Mouse (Mus musculus) monocyte, adult 5-6 weeks (primary cell): ENCODE data around the gene Smim22. TPM values are rescaled to one million over a fixed set of nuclear protein-coding genes. Genes with fewer than 3 reads are reported as not detected.

Experiments used
- ATAC-seq: fragments of 153-309, 156-312 bp; replicated peaks from 2 replicates; pipeline ENCODE4 v1.8.0; 2017; ENCODE audit warnings: mild to moderate bottlenecking; ENCODE audit not compliant: low TSS enrichment, insufficient number of reproducible peaks, severe bottlenecking, poor library complexity, low FRiP score
- total RNA-seq: library from RNA; stranded (forward); fragments of 200-1000, 200-491, 200-594 nt; gene quantifications from 3 replicates; pipeline ENCODE4 v1.2.3, GENCODE M21; 2017

Smim22 gene
- total RNA-seq, 1 experiment from 2014 or later = not detected

GRCm38 (mm10) chr16:4998984-4999383, 8.1 kb upstream of the Smim22 start:
- ATAC-seq = no peak

GRCm38 (mm10) chr16:5000611-5001010, 6.5 kb upstream of the Smim22 start:
- ATAC-seq = no peak

- no peak for ATAC-seq
Measured at GRCm38 (mm10) chr16:5007492-5007891, 404 bp downstream of the Smim22 start.

GRCm38 (mm10) chr16:5008076-5008475, 988 bp downstream of the Smim22 start:
- no peak for ATAC-seq

- ATAC-seq = no peak
Measured at GRCm38 (mm10) chr16:5010371-5010935, 3.4 kb downstream of the Smim22 start.

- ATAC-seq = no peak
Measured at GRCm38 (mm10) chr16:5011285-5011684, 4.2 kb downstream of the Smim22 start.

- no peak for ATAC-seq
Measured at GRCm38 (mm10) chr16:5012036-5013005, 5.2 kb downstream of the Smim22 start.

GRCm38 (mm10) chr16:5013054-5013838, 6.2 kb downstream of the Smim22 start, which contains the start of gene Rogdi:
Gene Rogdi, minus strand, starts transcription at chr16:5013553.
- peak; percentile 96 for ATAC-seq

GRCm38 (mm10) chr16:5014578-5014977, 7.5 kb downstream of the Smim22 start:
- ATAC-seq = no peak

- ATAC-seq = no peak
Measured at GRCm38 (mm10) chr16:5024021-5024420, 16.9 kb downstream of the Smim22 start.

GRCm38 (mm10) chr16:5029847-5030246, 22.8 kb downstream of the Smim22 start:
- ATAC-seq = peak; percentile 85

- no peak for ATAC-seq
Measured at GRCm38 (mm10) chr16:5035591-5035990, 28.5 kb downstream of the Smim22 start.

GRCm38 (mm10) chr16:5036649-5037234, 29.7 kb downstream of the Smim22 start:
- no peak for ATAC-seq

- ATAC-seq = no peak
Measured at GRCm38 (mm10) chr16:5045322-5045721, 38.2 kb downstream of the Smim22 start.

- peak; percentile 60 for ATAC-seq
Measured at GRCm38 (mm10) chr16:5049182-5049773, 42.2 kb downstream of the Smim22 start.

- peak; percentile 91 for ATAC-seq
Measured at GRCm38 (mm10) chr16:5049774-5050234, 42.7 kb downstream of the Smim22 start, which contains the start of the genes Glyr1 and Ubn1. Gene Glyr1, minus strand, starts transcription at chr16:5049863. Gene Ubn1, plus strand, starts transcription at chr16:5050057.

- ATAC-seq = peak; percentile 40; the same call in 1 of the 2 replicates
Measured at GRCm38 (mm10) chr16:5050251-5051110, 43.4 kb downstream of the Smim22 start.
